Mouse (Mus musculus) spleen, postnatal 10 days (tissue): ENCODE data around the gene Dclre1c.
"Not testable (repeated sequence)": the region's sequence is repeated elsewhere in the genome, so short reads cannot be mapped to it uniquely, and the experiment has no call there.

Experiments used
- DNase-seq, 2 experiments: peaks; one replicate each; pipeline ENCODE4 v3.0.0; 2021 to 2022; ENCODE audit warnings: low spot score in 2 of 2

The Dclre1c gene

DNA sequence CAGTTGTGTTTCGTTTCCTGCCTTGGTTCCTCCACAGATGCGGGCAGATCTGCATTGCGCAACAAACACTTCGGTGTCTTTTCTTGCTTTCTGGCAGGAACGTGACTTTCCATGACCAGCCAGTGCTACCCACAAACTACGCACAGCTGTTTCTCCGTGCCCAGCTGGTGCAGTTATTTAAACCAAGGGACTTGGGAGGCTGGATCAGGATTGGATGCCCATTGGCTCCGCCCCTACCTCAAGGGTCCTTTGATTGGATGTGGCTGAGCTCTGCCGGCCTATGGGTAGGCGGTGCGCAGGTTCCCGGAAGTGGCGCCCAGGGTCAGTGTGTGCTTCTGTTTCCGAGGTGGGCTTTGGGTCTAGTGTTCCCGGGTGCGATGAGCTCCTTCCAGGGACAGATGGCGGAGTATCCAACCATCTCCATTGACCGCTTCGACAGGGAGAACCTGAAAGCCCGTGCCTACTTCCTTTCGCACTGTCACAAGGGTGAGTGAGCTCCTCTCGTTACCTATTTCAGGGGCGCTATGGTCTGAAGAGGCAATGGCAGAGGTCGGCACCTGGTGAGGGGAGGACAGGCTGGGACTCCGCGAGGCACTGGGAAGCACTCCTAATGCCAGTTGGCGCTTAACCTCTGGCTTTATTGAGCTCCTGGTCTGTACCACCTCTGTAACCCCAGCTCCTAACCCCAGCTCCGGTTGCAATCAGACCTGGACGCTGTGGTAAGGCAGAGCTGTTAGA, at the start of gene Dclre1c:
Gene Dclre1c, plus strand, starts transcription at position 291 of the 738 bp plus-strand sequence.
- DNase-seq, result peak; percentile 79 to 93

DNA sequence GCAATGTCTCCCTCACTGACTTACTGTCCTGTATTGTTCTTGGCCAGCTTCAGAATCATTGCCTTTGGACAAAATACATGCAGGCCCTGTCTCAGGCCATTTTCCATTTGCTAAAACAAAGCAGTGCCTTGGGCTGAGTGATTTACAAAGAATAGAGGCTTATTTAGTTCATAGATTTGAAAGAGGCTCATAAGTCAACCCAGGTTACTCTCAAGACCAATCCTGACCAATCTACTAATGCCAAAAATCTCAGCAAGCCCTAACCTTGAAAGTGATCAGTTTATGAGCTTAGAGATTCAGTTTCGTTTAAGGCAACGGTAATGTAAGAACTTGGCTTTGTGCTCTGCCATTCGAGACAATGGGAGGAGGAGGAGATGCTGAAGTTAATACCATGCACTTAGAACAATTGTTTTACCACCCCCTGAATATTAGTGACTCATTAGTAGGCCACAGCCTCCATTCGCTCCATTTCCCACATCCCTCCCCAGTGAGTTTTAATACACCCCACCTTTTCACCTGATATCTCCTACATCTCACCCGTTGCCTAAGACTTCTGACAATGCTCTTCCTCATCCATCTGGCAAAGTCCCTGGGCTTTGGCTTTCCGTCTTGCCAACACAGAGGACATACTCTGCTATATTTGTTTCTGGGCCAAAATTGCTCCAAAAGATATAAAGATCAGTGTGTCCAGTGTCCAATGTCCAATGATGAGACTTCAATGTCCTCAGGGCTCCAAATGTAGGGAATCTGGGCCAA, 36.6 kb upstream of the Dclre1c start:
- DNase-seq, result no peak

DNA sequence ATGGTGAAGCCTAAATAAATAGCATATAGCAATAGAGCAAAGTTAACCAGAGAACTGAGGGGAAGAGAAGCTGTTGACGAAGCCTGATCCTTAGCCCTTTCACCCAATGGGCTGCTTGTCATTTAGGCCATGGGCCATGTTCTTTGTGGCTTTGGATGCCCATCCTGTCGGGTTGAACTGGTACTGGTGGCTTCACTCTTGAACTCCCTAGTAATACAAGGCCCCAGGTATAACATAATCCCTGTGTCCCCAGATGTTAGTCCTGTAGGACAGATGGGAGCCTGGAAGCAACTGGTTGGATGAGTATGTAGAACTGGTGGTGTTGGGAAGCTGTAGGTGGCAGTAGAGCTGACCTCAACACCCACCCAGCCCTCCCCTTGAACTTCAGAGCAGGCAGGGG, 32.0 kb upstream of the Dclre1c start:
- DNase-seq, result no peak

DNA sequence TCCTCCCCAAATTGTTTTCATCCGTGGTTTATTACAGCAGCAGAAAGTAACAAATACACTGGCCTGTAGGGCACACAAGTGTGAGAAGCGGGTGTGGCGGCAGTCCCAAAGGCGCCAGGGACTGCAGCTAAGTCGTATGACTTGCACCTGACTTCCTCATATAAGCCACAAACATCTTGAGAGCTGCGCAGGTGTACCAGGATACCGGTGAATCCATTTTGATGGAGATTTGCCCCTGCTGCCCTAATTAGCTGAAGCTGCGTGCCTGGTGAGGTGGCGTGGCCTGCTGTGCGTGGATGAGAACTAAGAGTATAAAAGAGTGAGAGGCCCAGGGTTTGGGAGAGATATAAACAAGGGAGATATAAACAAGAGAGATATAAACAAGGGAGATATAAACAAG, 26.8 kb upstream of the Dclre1c start, which contains the start of gene Olah:
Gene Olah, minus strand, starts transcription at position 101 of the 400 bp plus-strand sequence.
- not testable (repeated sequence) for DNase-seq

DNA sequence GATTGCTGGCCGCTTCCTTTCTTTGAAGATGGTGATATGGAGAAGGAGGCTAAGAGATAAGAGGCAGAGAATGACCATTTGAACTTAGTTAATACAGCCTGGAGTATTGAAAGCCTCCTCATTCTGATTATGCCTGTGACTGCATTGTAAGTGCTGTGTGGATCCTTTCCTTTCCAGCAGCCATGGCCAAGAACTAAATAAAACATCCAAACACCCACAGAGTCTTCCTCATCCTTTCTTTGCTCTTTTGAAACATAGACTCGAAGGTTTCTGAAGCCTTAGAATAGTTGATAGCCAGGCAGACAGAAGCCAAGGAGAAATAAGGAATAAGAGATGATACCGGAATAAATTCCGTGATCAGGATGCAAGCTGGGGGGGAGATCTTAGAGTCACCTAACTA, 17.9 kb upstream of the Dclre1c start:
- DNase-seq, result no peak

DNA sequence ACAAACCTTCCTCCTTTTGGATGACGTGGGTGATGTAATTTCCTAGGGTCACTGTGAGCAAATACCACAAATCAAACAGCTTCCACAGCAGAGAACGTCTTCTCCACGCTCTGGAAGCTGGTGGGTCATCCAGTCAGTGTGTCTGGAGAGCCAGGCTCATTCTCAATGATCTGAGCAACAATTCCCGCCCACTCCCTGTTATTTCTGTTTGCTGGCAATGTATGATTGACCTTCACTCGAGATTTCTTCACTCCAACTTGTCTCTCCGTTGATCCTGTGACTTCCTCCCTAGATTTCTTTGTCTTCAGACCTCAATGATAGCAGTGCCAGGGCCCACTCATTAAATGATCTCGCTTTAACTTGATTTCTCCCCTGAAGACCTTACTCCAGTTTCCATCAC, 16.2 kb upstream of the Dclre1c start:
- no peak for DNase-seq

DNA sequence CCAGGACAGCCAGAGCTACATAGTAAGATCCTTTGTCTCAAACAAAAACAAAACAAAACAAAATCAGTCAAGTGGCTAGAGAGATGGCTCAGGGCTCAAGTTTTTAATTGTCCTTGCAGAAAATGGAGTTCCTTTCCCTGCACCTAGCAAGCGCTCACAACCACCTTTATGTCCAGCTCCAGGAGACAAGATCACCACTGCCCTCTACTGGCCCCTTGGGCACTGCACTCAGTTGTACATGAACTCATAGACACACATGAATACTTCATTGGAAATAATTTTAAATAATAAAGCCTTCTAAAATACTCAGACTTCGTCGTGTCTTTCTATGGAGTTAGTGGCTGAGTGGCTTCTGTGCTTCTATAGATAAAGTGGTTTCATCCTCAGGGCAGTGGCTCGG, 9.7 kb upstream of the Dclre1c start:
- peak; percentile 47 to 76 for DNase-seq

DNA sequence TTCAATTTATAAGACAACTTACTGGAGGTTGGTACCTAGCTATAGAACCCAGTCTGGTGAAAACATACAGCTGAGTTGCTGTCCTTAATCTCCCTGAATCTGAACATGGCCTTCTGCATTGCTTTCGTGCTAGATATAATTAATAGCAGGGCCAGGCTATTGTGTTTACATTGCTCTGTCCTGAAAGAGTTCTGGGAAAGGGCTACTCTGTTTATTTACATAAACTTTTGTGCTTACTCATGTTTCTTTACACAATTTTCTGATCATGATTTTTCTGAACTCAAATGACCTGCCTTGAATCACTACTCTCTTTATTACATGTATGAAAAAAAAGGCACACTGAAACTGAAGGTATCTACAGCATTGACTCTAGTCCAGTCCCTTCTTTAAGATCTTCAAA, 8.3 kb upstream of the Dclre1c start:
- no peak for DNase-seq

DNA sequence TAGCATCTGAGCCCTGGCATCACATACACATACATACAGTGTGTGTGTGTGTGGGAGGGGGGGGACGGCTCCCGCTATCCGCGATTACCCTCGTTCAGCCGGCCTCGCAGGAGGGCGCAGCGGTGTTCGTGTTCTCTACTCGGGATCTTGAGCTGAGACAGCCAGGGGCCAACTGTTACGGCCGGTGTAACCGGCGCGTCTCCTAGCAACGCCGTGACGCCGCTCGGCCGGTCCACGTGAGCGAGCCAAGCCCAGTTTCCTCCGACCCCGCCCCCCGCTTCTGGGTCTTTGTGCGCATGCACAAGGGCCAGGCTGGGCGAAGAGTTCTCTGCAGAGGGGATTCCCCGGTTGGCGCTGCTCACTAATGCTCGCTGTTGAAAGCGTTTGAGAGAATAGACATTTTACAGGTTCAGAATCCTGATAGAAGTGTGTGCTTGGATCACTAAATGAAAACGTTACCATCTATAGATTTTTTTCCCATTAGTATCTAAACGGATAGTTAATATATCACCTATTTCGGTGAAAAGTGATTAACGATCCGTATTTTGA, 5.0 kb upstream of the Dclre1c start:
- DNase-seq, result peak; percentile 81 to 95

DNA sequence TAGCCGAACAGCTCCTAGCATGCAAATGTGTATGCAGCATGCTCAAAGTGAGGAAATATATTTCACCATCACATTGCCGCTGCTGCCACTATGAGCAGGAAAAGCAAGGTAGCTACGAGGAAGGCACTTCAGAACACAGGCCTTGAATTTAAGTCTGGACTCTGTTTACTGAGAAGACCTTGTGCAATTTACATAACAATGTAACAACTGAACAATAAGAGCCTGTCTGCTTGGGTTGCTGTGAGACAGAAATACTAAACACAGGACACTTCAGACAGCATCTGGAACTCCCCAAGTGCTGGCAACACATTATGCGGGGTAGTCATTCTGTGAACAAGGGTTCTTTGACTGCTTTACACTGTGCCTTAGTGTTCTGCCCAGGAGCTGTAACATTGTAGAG, 3.8 kb upstream of the Dclre1c start:
- no peak for DNase-seq

DNA sequence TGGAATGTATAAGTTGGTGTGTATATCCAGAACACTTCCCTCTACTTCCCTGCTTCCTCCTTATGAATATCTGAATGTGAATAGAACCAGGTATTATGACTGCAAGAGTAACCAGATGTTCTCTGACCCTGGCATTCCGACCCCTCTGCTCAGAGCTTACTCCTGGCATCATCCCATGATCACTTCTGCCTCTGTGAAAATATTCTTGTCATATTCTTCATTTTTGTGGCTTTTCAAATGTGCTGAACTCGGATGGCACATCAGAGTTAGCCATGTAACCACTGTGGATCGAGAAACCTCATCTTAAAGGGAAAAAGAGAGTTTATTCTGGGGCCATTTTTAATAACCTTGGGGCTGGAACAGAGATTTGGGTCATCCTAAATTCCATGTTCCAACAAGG, 1.4 kb upstream of the Dclre1c start, which contains the start of gene Meig1:
Gene Meig1, minus strand, starts transcription at position 101 of the 400 bp plus-strand sequence.
- DNase-seq, result no peak

DNA sequence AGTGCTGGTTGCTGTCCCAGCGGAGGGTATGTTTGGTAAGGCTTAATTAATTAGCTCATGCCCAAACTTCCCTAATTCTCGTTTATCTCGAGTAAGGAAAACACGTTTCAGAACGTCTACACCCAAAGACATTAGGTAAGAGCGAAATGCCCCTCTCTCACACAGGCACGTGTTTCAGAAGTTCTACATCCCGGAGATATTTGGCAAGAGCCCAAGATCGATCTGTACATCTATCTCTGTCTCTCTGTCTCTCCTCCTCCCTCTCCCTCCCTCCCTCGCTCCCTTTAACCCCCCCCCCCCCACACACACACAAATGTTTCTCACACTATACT, 614 bp downstream of the Dclre1c start:
- no peak for DNase-seq

DNA sequence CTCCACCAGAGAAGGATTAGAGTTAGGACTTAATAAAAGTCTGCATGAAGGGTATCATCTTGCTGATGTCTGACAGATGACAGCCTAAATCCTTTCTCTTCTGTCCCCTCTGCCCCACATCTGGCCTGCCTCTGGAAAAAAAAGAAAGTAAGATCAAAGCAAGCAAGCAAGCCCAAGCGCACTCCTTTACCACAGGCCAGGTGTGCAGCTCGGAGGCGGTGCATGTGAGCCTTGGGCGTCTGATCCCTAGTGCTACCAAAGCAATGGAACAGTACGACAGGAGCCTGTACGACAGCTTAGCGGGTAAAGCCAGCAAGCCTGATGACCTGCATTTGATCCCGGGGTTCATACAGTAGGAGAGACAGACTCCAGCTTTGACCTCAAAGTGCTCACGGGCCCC, 7.0 kb downstream of the Dclre1c start:
- DNase-seq, result no peak

DNA sequence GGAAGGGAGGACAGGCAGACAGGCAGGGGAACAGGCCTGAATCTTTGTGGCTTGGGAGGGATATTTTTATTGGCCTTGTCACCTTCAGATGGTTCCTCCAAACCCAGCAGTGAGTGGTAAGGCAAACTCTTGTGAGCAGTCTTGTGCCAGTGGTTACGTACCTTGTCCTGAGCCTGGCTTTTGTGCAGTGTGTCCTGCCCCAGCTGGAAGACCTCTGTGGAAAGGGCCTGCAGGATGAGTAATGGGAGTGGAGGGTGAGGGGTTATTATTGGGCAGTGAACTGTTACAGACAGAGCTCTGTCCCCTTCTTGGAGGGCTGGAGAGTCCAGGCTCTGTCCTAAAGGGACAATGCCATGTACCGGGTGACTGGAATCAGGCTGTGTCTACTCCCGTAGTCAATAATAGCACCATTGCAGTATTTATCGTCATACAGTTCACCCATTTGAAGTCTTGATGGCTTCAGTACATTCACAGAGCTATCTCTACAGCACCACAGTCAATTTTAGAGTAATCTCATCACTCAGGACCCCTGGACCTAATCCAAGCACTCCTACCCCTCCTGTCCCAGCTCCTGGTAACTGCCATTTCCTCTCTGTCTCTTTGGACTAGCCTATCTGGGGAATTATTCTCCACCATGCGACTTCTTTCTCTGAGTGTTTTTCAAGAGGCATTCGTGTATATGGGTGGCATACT, 11.6 kb downstream of the Dclre1c start:
- no peak for DNase-seq

DNA sequence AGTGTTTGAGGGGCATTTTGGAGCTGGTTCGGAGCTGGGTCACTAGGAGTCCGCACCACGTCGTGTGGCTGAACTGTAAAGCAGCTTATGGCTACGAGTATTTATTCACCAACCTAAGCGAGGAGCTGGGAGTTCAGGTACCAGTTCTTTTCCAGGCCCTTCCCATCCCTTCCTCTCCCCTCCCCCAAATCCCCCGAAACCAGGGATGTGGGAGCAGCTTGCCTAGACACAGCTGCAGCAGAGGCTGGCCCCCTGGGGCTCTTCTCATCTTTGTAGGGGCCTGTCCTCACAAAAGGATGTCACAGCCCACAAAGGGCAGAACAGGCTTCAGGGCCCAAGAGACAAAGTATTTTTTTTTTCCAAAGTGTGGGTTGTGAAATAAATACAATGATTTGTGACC, 14.0 kb downstream of the Dclre1c start:
- no peak for DNase-seq

DNA sequence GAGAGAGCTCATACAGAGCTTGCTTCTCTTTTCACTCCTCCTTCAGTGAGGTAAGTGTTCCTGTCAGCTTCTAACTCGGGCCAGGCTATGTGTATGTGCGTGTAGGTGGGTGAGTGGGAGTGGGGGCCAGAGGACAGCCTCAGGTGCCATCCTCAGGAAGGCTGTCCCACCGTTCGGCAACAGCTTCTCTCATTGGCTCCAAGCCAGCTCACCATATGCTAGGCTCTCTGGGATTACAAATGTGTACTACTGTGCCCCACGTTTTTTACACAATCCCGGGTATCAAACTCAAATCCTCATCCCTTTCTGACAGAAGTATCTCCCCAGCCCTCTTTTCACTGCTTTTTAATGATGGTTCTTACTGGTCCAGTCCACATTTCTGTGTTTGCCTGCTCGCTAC, 20.3 kb downstream of the Dclre1c start:
- DNase-seq, result no peak

DNA sequence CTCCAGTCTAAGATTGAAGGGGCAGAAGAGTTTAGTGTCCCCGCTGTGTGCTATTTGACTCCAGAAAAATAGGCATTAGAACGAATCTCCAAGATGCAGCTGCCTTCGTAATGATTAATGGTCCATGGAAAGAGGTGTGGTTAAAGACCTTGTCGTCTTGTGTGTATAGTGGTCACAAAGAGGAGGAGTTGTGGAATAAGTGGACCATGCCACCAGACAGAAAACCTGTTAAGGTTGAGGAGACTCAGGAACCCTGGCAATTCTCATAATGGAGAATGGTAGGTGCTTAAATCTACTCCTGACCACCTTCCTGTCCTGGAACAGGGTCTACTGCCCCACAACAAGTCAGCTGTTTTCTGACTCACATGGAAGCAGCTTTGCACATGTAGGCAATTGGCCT, 22.1 kb downstream of the Dclre1c start:
- DNase-seq, result no peak

DNA sequence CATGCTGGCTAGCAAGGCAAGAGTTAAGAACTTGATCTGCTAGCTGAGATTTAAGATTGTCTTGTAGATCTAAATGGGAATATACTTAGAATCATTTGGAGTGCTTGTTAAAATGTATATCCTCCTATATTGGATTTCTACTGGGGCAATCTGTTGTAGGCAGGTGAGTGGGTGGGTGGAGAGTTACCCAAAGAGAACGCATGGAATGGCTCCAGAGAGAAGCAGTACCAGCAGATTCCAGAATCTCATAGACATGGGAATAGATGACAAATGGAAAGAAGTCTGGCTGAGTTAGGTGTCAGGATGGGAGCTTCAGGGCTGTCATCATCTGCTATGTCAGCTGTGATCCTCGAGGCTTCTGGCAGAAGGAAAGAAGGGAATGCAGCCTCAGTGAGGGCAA, 25.5 kb downstream of the Dclre1c start:
- no peak for DNase-seq

DNA sequence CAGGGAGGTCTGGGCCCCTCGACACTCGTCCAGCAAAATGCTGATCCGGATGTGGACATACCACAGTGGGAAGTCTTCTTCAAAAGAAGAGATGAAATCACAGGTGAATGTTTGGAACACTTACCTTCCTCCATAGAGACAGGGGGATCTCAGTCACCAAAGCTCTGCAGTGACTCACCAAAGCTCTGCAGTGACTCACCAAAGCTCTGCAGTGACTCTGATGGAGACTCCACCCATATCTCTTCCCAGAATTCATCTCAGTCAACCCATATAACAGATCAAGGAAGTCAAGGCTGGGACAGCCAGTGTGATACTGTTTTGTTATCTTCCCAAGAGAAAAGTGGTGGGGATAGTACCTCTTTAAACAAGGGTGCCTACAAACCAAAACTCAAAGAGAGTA, 29.2 kb downstream of the Dclre1c start:
- no peak for DNase-seq

DNA sequence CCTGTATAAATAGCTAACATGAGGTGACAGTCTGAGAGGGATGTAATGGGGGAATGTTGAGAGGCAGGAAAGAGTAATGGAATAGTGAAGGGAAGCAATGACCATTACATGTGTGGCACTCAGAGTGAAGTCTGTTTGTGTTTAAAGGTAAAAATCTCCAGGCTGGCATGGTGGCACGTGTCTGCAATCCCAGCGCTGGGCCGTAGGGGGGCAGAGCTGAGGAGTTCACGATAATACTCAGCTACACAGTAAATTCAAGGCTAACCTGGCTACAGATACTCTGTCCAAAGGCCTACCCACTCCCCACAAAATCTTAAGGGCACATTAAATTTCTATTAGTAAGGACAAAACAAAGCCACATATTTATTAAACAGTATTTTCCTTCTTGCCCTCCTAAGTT, 32.7 kb downstream of the Dclre1c start:
- peak in 1 of 2 experiments; percentile 23 for DNase-seq

DNA sequence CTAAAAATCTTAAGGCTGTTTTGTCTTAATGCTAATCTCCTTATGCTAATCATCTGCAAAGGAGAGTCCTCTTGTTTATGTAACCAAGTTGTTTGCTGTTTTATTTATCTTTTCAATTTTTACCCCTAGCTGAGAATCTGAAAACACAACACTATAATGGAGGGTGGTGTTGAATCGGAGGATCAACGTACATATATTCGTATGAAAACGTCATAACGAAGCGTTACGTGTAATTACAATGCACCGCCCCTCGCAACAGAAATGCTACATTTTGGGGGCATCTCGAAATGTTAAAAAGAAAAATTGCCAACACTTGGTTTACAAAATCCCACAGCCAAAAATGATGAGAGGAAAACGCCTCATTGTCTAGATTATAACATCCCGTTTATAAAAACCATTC, 50.0 kb downstream of the Dclre1c start:
- no peak for DNase-seq

DNA sequence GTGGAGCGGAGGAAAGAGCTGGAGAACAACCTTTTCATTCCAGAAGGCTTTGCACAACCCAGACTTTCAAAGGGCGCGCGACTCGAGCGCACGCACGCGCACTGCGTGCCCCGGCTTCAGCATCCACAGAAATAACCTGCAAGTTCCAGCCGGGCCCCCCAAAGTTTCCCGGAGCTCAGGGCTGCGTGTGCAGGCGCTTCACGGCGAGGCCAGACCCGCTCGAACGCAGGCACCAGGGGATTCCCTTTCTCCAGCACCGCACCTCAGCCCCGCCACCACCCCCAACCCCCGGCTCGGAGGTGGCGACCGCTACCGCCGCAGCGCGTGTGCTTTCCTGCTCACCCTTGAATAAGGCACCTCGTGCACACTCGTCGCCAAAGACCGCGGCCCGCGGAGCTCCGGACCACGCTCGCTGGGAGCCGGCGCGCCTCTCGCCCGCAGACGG, 50.5 kb downstream of the Dclre1c start:
- peak; percentile 47 to 70 for DNase-seq
